Mouse (Mus musculus): ENCODE data around the gene Hnrnpl. TPM values are rescaled to one million over a fixed set of nuclear protein-coding genes. Genes with fewer than 3 reads are reported as not detected.

Gene Hnrnpl
- total and polyA plus RNA-seq, 2 experiments = 90.1 to 109 TPM

DNA sequence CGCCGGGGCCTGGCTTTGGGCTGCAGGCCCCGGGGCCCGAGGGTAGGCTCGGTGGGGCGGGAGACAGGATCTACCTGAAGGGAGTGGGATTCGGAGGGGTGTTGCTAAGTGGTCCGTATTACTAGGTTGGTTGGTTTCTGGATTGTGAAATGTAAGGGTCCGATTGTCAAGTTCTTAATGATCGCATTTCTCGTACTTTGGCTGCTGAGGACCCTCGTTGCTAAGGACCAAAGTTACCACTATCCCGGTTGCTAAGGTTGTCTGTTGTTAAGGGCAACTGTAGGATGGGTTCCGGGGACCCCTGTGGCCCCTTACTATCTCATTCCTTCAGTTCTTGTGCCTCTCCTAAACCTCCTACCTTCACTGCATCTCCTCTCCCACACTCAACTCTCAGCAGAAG lies 41.4 kb upstream of the Hnrnpl start:
- DNase-seq (ENCODE audit: extremely low read depth, low read depth, low spot score) = peak; percentile 14
- H3K79me2 ChIP-seq (ENCODE audit: control insufficient read depth, insufficient read depth, low read length) = peaks cover 35% of the 10 kb centered on the region; the same call in 1 of the 2 replicates
- no peaks in the 10 kb centered on the region for H3K36me3 ChIP-seq (ENCODE audit: control insufficient read depth, insufficient read depth, low read length)
- H3K4me3 ChIP-seq (ENCODE audit: insufficient read depth, low read depth, low read length) = peak overlapping the region; percentile 86
- no peaks in the 10 kb centered on the region for H3K27me3 ChIP-seq (ENCODE audit: control insufficient read depth, insufficient read depth, low read length)
- H3K4me1 ChIP-seq (ENCODE audit: control insufficient read depth, insufficient read depth, low read length) = peaks cover 11% of the 10 kb centered on the region
- H3K27ac ChIP-seq (replicated peaks; ENCODE audit: insufficient read depth, low read depth, low read length) = no peak overlapping the region
- TF ChIP-seq POLR2A (IDR thresholded peaks at IDR 0.05; ENCODE audit: extremely low read depth, insufficient read depth, low read length) (no peak), CTCF (IDR thresholded peaks at IDR 0.05; ENCODE audit: low read depth, low read length) (no peak)
- WGBS = 6% methylated on average over 14 of the region's 14 CpGs
- H3K9ac ChIP-seq (ENCODE audit: low read depth, low read length) = peak overlapping the region; percentile 73

DNA sequence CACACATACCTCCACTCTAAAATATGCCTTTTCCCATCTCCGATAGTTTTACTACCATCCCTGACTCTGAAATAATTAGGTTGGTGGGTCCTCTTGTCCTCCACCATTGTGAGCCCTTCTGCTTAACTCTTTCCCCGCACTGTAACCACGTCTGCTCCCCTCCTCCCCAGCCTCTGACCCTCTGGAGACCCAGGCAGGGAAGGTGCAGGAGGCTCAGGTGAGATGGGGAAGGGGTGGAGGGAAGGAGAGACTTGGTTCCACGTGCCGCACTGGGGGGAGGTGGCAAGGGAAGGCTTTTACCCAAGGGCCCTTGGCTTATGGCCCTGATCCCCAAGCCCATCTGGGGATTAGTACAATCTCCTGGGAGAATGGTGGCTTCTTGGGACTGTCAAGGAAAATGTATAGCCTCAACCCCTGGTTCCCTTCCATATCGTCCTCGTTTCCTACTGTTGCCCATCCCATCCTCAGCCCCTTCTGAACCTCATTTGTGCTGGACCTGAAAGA lies 40.8 kb upstream of the Hnrnpl start, which contains the start of gene Nfkbib:
Gene Nfkbib, minus strand, starts transcription at position 51 of the 504 bp plus-strand sequence.
- Histone ChIP-seq H3K27ac (replicated peaks; ENCODE audit: insufficient read depth, low read depth, low read length) (no peak within 1 kb of the TSS; the same call in 1 of the 2 replicates), H3K4me1 (ENCODE audit: control insufficient read depth, insufficient read depth, low read length) (peaks cover 11% of the 10 kb centered on the region), H3K4me3 (ENCODE audit: insufficient read depth, low read depth, low read length) (peak within 1 kb of the TSS; percentile 99), H3K36me3 (ENCODE audit: control insufficient read depth, insufficient read depth, low read length) (no peaks in the 10 kb centered on the region), H3K79me2 (ENCODE audit: control insufficient read depth, insufficient read depth, low read length) (peaks cover 35% of the 10 kb centered on the region; the same call in 1 of the 2 replicates), H3K27me3 (ENCODE audit: control insufficient read depth, insufficient read depth, low read length) (no peaks in the 10 kb centered on the region), H3K9ac (ENCODE audit: low read depth, low read length) (peak within 1 kb of the TSS; percentile 73)
- no peak for TF ChIP-seq POLR2A (IDR thresholded peaks at IDR 0.05; ENCODE audit: extremely low read depth, insufficient read depth, low read length)
- no peak for TF ChIP-seq CTCF (IDR thresholded peaks at IDR 0.05; ENCODE audit: low read depth, low read length)
- no peak for DNase-seq (ENCODE audit: extremely low read depth, low read depth, low spot score)
- WGBS = 78% methylated on average over 7 of the region's 7 CpGs

DNA sequence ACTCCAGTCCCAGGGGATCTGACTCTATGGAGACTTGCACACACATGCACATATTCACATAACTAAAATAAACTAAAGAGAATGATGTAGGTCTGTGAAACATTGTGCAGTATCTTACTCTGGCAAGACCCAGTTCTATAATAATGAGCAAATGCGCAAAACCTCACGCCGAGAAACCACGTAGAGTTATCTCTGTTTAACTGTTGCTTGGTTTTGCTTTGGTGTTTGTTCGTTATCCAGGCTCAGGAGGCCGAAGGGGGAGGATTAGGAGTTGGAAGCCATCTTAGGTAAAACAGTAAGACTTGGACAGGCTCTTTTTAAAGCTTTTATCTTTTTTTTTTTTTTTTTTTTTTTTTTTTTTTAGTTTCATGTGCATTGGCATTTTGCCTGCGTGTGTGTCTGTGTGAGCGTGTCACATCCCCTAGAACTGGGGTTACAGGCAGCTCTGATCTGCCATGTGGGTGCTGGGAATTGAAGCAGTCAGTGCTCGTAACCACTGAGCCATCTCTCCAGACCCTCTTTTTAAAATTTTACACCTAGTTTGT lies 38.9 kb upstream of the Hnrnpl start:
- WGBS = 95% methylated on average over 9 of the region's 9 CpGs
- Histone ChIP-seq H3K9ac (ENCODE audit: low read depth, low read length) (no peak overlapping the region), H3K27ac (replicated peaks; ENCODE audit: insufficient read depth, low read depth, low read length) (no peak overlapping the region), H3K36me3 (ENCODE audit: control insufficient read depth, insufficient read depth, low read length) (0 out of 2 replicates have a peak, but pooled peaks cover 3% of the 10 kb centered on the region), H3K79me2 (ENCODE audit: control insufficient read depth, insufficient read depth, low read length) (peaks cover 35% of the 10 kb centered on the region; the same call in 1 of the 2 replicates), H3K27me3 (ENCODE audit: control insufficient read depth, insufficient read depth, low read length) (no peaks in the 10 kb centered on the region), H3K4me3 (ENCODE audit: insufficient read depth, low read depth, low read length) (no peak overlapping the region), H3K4me1 (ENCODE audit: control insufficient read depth, insufficient read depth, low read length) (peaks cover 11% of the 10 kb centered on the region)
- no peak for TF ChIP-seq POLR2A (IDR thresholded peaks at IDR 0.05; ENCODE audit: extremely low read depth, insufficient read depth, low read length)
- TF ChIP-seq CTCF (IDR thresholded peaks at IDR 0.05; ENCODE audit: low read depth, low read length) = no peak
- no peak for DNase-seq (ENCODE audit: extremely low read depth, low read depth, low spot score)

DNA sequence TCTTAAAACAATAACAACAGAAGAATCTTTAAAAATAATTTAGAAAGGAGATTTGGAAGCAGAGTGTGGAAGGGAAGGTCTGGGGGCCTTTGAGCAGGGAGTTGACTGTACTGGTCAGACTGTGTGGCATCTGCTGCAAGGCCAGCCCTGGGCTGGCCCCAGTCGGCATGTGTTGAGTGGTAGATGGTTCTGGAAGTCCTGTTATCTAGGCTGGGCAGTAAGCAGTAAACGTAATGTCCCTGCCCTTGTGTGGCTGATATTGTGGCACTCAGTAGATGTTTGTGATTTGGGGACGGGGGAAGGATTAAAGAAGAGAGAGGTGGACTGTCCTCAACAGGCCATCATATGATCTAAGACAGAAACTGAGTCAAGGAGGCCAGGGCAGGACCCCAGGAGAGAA lies 38.0 kb upstream of the Hnrnpl start:
- Histone ChIP-seq H3K36me3 (ENCODE audit: control insufficient read depth, insufficient read depth, low read length) (0 out of 2 replicates have a peak, but pooled peaks cover 3% of the 10 kb centered on the region), H3K4me1 (ENCODE audit: control insufficient read depth, insufficient read depth, low read length) (peaks cover 9% of the 10 kb centered on the region), H3K4me3 (ENCODE audit: insufficient read depth, low read depth, low read length) (no peak overlapping the region), H3K9ac (ENCODE audit: low read depth, low read length) (no peak overlapping the region), H3K27me3 (ENCODE audit: control insufficient read depth, insufficient read depth, low read length) (no peaks in the 10 kb centered on the region), H3K79me2 (ENCODE audit: control insufficient read depth, insufficient read depth, low read length) (peaks cover 30% of the 10 kb centered on the region; the same call in 1 of the 2 replicates), H3K27ac (replicated peaks; ENCODE audit: insufficient read depth, low read depth, low read length) (no peak overlapping the region)
- no peak for DNase-seq (ENCODE audit: extremely low read depth, low read depth, low spot score)
- TF ChIP-seq POLR2A (IDR thresholded peaks at IDR 0.05; ENCODE audit: extremely low read depth, insufficient read depth, low read length) = no peak
- no peak for TF ChIP-seq CTCF (IDR thresholded peaks at IDR 0.05; ENCODE audit: low read depth, low read length)
- WGBS = 89% methylated on average over 3 of the region's 3 CpGs

DNA sequence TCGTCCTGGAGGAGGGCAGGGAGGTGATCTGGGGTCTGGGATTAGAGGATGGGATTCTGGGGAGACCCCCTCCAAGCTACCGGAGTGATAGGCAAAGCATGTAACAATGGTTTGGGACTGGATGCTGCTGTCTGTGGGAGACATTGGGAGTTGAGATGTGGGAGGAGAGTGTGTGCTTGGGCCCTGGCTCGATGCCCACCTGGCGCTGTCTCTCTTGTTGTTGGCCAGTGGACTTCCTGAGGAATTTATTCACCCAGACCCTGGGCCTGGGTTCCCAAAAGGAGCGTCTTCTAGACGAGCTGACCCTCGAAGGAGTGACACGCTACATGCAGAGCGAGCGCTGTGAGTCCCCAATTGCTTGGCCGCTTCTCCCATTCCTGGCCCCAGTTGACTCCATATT lies 36.5 kb upstream of the Hnrnpl start:
- Histone ChIP-seq H3K4me3 (ENCODE audit: insufficient read depth, low read depth, low read length) (no peak overlapping the region), H3K79me2 (ENCODE audit: control insufficient read depth, insufficient read depth, low read length) (peaks cover 18% of the 10 kb centered on the region; the same call in 1 of the 2 replicates), H3K36me3 (ENCODE audit: control insufficient read depth, insufficient read depth, low read length) (0 out of 2 replicates have a peak, but pooled peaks cover 3% of the 10 kb centered on the region), H3K27me3 (ENCODE audit: control insufficient read depth, insufficient read depth, low read length) (no peaks in the 10 kb centered on the region), H3K27ac (replicated peaks; ENCODE audit: insufficient read depth, low read depth, low read length) (no peak overlapping the region), H3K9ac (ENCODE audit: low read depth, low read length) (no peak overlapping the region), H3K4me1 (ENCODE audit: control insufficient read depth, insufficient read depth, low read length) (peaks cover 10% of the 10 kb centered on the region)
- TF ChIP-seq POLR2A (IDR thresholded peaks at IDR 0.05; ENCODE audit: extremely low read depth, insufficient read depth, low read length) (no peak), CTCF (IDR thresholded peaks at IDR 0.05; ENCODE audit: low read depth, low read length) (no peak)
- DNase-seq (ENCODE audit: extremely low read depth, low read depth, low spot score) = no peak
- WGBS = 89% methylated on average over 11 of the region's 11 CpGs

DNA sequence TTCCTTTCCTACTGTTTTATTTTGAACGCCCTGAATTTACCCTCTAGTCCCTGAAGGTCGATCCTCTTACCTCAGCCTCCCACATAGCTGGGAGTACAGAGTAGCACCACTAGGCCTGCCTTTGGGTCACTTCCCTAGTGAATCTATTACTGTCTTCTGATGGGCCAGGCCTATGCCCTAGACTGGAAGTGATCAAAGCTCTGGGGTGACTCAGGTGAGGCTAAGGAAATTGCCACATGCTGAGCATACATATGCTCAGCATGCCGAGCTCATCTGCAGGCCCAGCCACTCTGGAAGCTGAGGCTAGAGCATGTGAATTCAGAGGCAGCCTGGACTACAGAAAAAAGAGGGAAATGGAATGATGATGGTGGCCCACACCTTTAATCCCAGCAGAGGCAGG lies 35.2 kb upstream of the Hnrnpl start:
- TF ChIP-seq POLR2A (IDR thresholded peaks at IDR 0.05; ENCODE audit: extremely low read depth, insufficient read depth, low read length) (no peak), CTCF (IDR thresholded peaks at IDR 0.05; ENCODE audit: low read depth, low read length) (no peak)
- 0 out of 2 replicates have a peak, but pooled peaks cover 3% of the 10 kb centered on the region for H3K36me3 ChIP-seq (ENCODE audit: control insufficient read depth, insufficient read depth, low read length)
- no peaks in the 10 kb centered on the region for H3K27me3 ChIP-seq (ENCODE audit: control insufficient read depth, insufficient read depth, low read length)
- no peak overlapping the region for H3K4me3 ChIP-seq (ENCODE audit: insufficient read depth, low read depth, low read length)
- H3K4me1 ChIP-seq (ENCODE audit: control insufficient read depth, insufficient read depth, low read length) = peaks cover 5% of the 10 kb centered on the region; the same call in 1 of the 2 replicates
- H3K79me2 ChIP-seq (ENCODE audit: control insufficient read depth, insufficient read depth, low read length) = peaks cover 7% of the 10 kb centered on the region; the same call in 1 of the 2 replicates
- 85% methylated on average over 3 of the region's 3 CpGs for WGBS
- no peak for DNase-seq (ENCODE audit: extremely low read depth, low read depth, low spot score)
- H3K9ac ChIP-seq (ENCODE audit: low read depth, low read length) = no peak overlapping the region
- H3K27ac ChIP-seq (replicated peaks; ENCODE audit: insufficient read depth, low read depth, low read length) = no peak overlapping the region
